Mouse (Mus musculus) lung, adult 2 months (tissue): Measurements from ENCODE around the gene Slc39a7. TPM values are rescaled to one million over a fixed set of nuclear protein-coding genes. Genes with fewer than 3 reads are reported as not detected.
A peak's percentile ranks its signal among the peaks of the same experiment; 100 is the strongest.

Experiments
- DNase-seq: peaks from one replicate; pipeline ENCODE4 v3.0.0; 2022
- H3K4me1 ChIP-seq: fragments of 200-500 bp; 2 replicates; pipeline ENCODE4 v1.6.1; 2011; ENCODE audit warnings: low read length; ENCODE audit not compliant: control insufficient read depth, insufficient read depth
- H3K4me3 ChIP-seq: fragments of 200-500 bp; replicated peaks from 2 replicates; pipeline ENCODE3; 2011; ENCODE audit warnings: low read depth, mild to moderate bottlenecking, control low read depth, low read length; ENCODE audit errors: extremely low read depth
- CTCF ChIP-seq: fragments of 200-500 bp; IDR thresholded peaks from 2 replicates; pipeline ENCODE4 v1.5.1; 2011; ENCODE audit warnings: mild to moderate bottlenecking, low read length, control low read depth; ENCODE audit not compliant: insufficient read depth
- POLR2A ChIP-seq: fragments of 200-500 bp; IDR thresholded peaks from 2 replicates; pipeline ENCODE4 v1.6.1; 2011; ENCODE audit warnings: low read depth, mild to moderate bottlenecking, control low read depth, low read length, borderline replicate concordance; ENCODE audit errors: extremely low read depth
- WGBS: fragments of 180-500 bp; shearing (Covaris S2); methylation state at CpG from one replicate; pipeline ENCODE4 v1.1.7; 2018; 5-methylcytosine and 5-hydroxymethylcytosine counted together
- polyA plus RNA-seq: library from polyadenylated mRNA; depleted of rRNA; stranded (reverse); fragments of >200 nt; gene quantifications from 2 replicates; pipeline ENCODE4 v1.2.3, GENCODE M21; 2012

Gene Slc39a7
- polyA plus RNA-seq, 1 experiment: 183 TPM

DNA sequence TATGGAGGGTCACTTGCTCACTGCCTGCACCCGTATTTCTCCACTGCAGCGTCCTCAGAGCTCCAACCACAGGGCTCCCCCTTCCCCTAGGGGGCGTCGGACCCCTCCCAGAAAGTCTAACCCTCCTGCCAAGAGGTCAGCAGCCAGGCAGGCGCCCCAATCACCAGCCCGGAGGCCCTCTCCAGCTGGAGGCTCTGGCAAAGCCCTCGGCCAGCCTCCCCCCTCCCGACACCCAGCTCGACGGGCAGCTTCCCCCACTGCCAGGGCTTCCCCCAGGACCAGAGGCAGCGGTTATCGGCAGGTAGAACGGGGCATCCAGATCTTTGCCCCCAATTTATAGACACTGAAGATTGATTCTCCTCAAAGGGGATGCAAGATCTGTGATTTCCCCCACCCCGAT, 14.5 kb upstream of the Slc39a7 start:
- no peak overlapping the region for H3K4me3 ChIP-seq
- WGBS: 80% methylated on average over 14 of the region's 14 CpGs
- no peak for DNase-seq
- no peaks in the 10 kb centered on the region for H3K4me1 ChIP-seq
- TF ChIP-seq CTCF (no peak), POLR2A (no peak)

DNA sequence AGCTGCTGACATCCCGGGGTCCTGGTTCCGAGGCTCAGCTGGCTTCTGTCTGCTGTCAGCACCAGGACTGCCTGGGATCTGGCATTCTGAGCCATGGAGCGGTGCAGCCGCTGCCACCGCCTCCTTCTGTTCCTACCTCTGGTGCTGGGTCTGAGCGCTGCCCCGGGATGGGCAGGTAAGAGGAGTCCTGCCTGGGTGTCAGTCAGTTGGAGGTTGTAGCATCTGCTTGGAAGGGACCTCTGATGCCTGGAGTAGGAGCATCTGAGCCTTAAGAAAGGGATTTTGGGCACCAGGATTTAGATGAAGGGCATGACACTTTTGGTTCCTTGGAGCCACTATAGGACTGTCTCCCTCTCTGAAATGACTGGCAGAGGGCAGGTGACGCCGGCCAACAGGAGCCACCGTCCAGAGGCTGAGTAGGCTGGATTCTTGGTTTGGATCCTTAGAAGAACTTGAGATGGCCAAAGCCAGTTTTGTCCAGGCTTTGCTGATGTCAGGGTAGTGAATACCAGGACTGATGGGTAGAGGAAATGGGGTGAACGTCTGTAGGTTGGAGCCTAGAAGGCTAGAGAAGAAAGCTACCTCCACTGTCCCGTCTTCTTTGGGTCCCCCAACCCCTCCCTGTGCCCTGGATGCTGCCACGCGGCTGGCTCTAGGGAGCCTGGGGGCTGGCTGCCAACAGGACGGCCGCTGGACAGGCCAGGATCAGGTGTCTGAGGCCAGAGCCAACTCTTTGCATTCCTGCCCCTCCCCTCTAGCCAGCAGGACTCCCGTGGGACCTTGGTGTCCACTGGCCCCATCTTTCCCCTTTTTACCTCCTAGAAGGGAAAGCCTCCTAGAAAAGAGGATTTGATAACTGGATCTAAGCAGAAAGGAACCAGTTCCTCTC, 8.3 kb upstream of the Slc39a7 start:
- TF ChIP-seq CTCF (no peak), POLR2A (no peak)
- H3K4me3 ChIP-seq: no peak overlapping the region
- no peak for DNase-seq
- H3K4me1 ChIP-seq: peaks cover 3% of the 10 kb centered on the region; the same call in 1 of the 2 replicates
- 19% methylated on average over 17 of the region's 17 CpGs for WGBS

DNA sequence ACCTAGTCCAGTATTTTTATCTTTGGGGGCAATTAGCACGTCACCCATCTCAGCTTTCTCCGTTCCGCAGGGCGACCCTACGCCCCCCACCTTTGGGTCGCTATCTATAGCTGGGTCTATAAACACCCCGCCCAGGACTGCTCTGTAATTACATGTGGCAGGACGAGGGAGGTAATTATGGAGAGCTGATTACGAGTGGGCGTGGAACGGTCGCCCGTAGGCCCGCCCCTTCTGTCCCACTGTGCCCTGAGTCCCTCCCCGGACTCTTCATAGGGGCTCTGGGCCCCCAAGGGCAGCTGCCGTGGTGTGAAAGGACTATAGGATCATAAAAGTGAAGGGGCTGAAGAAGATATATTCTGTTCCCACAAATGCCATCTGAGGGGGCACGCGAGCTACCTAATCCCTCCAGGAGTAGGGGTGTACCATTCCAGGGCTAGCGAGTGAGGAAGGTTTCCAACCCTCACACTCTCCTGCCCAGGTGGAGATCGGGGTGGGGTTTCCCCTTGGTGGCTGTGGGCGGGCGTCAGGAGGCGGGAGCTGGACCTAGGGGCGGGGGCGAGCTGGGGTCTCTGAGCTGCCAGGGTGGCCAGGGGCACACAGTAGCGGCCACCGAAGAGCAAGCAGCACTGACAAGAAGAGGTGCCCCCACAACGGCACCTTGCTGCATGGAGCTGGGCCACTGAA, 7.5 kb upstream of the Slc39a7 start, which contains the start of gene Col11a2:
Gene Col11a2, plus strand, starts transcription at position 560 of the 684 bp plus-strand sequence.
- 9% methylated on average over 28 of the region's 28 CpGs for WGBS
- Histone ChIP-seq H3K4me1 (peaks cover 3% of the 10 kb centered on the region; the same call in 1 of the 2 replicates), H3K4me3 (no peak within 1 kb of the TSS)
- DNase-seq: no peak
- TF ChIP-seq POLR2A (no peak), CTCF (no peak)

DNA sequence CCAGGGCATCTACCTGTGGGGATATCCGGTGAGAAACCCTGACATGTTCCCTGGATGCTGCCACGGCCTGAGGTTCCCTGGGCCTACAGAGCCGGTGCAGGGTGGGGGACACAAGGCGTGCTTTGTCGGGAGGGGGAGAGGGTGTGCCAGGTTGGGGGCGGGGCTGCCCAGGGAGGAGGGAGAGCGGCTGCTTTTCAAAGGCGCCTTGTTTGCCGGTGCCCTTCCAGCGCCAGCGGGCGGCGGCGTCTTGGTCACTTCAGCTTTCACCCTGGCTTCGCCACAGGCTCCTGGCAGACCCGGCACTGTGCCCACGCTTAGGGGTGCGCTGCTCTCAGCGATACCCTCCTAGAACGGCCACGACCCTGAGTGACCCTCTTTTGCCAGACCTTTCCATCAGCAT, 7.0 kb upstream of the Slc39a7 start:
- WGBS: 22% methylated on average over 20 of the region's 21 CpGs
- DNase-seq: no peak
- no peak for TF ChIP-seq POLR2A
- TF ChIP-seq CTCF: no peak
- Histone ChIP-seq H3K4me3 (no peak overlapping the region), H3K4me1 (peaks cover 3% of the 10 kb centered on the region; the same call in 1 of the 2 replicates)

DNA sequence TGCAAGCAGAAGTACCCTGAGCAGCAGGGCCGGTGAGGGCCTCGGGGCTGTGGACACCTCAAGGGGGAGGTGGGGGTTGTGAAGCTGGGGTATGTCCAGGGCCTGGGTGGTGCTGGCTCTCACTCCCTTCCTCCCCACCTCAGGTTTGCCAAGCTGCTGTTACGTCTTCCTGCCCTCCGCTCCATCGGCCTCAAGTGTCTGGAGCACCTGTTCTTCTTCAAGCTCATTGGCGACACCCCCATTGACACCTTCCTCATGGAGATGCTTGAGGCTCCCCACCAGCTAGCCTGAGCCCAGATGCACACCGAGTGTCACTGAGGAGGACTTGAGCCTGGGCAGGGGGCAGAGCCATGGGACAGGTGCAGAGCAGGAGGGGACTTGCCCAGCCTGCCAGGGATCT, 5.8 kb upstream of the Slc39a7 start:
- H3K4me3 ChIP-seq: no peak overlapping the region
- 85% methylated on average over 7 of the region's 7 CpGs for WGBS
- H3K4me1 ChIP-seq: peaks cover 6% of the 10 kb centered on the region; the same call in 1 of the 2 replicates
- TF ChIP-seq POLR2A (no peak), CTCF (no peak)
- no peak for DNase-seq

DNA sequence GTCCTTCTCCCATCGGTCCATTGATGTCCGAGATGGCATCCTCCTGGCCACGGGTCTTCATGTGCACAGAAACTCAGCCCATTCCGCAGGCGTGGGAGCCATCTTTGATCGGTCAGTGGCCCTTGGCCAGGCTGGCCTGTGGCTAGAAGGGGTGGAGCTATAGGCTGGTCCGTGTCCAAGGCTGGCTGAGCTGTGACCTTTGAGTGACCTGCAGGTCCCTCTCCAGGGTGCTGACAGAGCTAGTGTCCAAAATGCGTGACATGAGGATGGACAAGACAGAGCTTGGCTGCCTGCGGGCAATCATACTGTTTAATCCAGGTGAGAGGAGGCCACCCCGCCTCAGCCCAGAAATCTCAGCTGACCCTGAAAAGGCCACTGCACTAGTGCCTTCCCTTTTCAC, 5.2 kb upstream of the Slc39a7 start:
- WGBS: 73% methylated on average over 10 of the region's 10 CpGs
- no peak overlapping the region for H3K4me3 ChIP-seq
- DNase-seq: no peak
- TF ChIP-seq POLR2A (no peak), CTCF (no peak)
- peaks cover 6% of the 10 kb centered on the region; the same call in 1 of the 2 replicates for H3K4me1 ChIP-seq

DNA sequence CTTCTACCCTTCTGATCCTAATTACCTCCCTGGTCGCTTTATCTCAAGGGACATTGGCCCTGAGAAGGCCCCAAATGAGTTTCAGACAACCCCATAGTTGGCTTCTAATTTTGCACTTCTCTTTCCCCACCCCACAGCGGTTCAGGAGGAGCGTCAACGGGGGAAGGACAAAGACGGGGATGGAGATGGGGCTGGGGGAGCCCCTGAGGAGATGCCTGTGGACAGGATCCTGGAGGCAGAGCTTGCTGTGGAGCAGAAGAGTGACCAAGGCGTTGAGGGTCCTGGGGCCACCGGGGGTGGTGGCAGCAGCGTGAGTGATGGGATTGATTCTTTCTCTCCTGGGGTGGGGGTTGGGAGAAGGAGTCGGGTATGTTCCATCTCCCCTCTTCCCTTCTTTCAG, 4.0 kb upstream of the Slc39a7 start:
- Histone ChIP-seq H3K4me1 (peaks cover 9% of the 10 kb centered on the region), H3K4me3 (no peak overlapping the region)
- TF ChIP-seq CTCF: no peak
- TF ChIP-seq POLR2A: no peak
- 84% methylated on average over 9 of the region's 9 CpGs for WGBS
- no peak for DNase-seq

DNA sequence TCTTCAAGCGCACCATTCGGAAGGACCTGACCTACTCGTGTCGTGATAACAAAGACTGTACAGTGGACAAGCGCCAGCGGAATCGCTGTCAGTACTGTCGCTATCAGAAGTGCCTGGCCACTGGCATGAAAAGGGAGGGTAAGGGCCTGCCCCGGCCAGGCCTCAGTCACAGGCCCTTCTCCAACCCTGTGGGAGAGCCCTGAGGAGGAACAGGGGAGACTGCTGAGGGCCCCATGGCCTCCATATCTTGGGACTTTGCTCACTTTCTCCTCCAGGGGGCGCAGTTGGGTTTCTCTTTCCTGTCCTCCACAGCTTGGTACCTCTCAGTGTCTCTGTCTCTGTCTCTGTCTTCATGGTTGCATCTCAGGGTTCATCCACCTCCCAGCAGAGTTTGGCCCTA, 2.6 kb upstream of the Slc39a7 start:
- WGBS: 69% methylated on average over 10 of the region's 10 CpGs
- DNase-seq: peak; percentile 62
- peaks cover 14% of the 10 kb centered on the region for H3K4me1 ChIP-seq
- TF ChIP-seq POLR2A: no peak
- TF ChIP-seq CTCF: peak; percentile 52
- H3K4me3 ChIP-seq: no peak overlapping the region

DNA sequence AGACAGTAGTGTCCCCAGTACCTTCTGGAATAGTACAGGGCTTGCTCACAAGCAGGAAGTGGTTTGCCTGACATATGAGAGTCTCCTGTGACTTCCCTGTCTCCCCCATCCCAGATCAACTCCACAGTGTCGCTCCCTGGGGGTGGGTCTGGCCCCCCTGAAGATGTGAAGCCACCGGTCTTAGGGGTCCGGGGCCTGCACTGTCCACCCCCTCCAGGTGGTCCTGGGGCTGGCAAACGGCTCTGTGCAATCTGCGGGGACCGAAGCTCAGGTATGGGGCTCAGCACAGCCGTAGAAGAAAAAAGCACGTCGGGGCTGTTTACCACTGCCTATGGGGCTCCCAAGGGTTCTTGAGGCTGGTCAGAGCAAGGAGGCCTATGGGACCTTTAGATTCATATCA, 2.0 kb upstream of the Slc39a7 start:
- DNase-seq: no peak
- Histone ChIP-seq H3K4me3 (no peak overlapping the region), H3K4me1 (peaks cover 11% of the 10 kb centered on the region)
- WGBS: 85% methylated on average over 9 of the region's 9 CpGs
- TF ChIP-seq POLR2A (no peak), CTCF (no peak)
